9 mouse cellular contexts compared by ENCODE assay signal in genomic region chr3:53210691-53211526, GRCm38 (mm10).
DNase-seq lines count a peak whose midpoint lies in the region; ATAC-seq lines count a peak whose summit lies in the region.
"Had no signal": no experiment of that assay in that cellular context is flagged by ENCODE, and none has a peak within 500 bp of the region (broad histone marks: within the 10 kb centered on the region; RNA-seq: fewer than 3 reads in every experiment).

No protein-coding gene starts in this region.

- H3K4me2 ChIP-seq in kidney, embryonic 16.5 days (replicated peaks; ENCODE audit: low read depth, low read length): no peak overlapping the region
- no peak overlapping the region for H3K4me2 ChIP-seq in stomach, embryonic 15.5 days
- H3K4me2 ChIP-seq: limb, embryonic 13.5 days had no signal

- DNase-seq in cerebellum, adult 18-20 months: peak; percentile 48 to 60
- DNase-seq in cerebellum, adult 8-10 months: no peak
- peak; percentile 76 for DNase-seq in NIH3T3 (ENCODE audit: low read depth)
- DNase-seq in gastrocnemius, postnatal 25 days: peak; percentile 70
- no peak for DNase-seq in layer of hippocampus, postnatal 36 days

- H3K36me3 ChIP-seq in kidney, embryonic 16.5 days (ENCODE audit: insufficient read depth, low read length): no peaks in the 10 kb centered on the region
- no peaks in the 10 kb centered on the region for H3K36me3 ChIP-seq in stomach, embryonic 15.5 days
- H3K36me3 ChIP-seq: limb, embryonic 13.5 days had no signal

- peaks cover 18% of the 10 kb centered on the region for H3K4me1 ChIP-seq in kidney, embryonic 16.5 days (ENCODE audit: insufficient read depth, low read length)
- H3K4me1 ChIP-seq in stomach, embryonic 15.5 days: 0 out of 2 replicates have a peak, but pooled peaks cover 3% of the 10 kb centered on the region

- H3K9ac ChIP-seq in kidney, embryonic 16.5 days (replicated peaks; ENCODE audit: low read length): no peak overlapping the region; the same call in 1 of the 2 replicates
- H3K9ac ChIP-seq in stomach, embryonic 15.5 days: no peak overlapping the region
- H3K9ac ChIP-seq: limb, embryonic 13.5 days had no signal

- H3K9me3 ChIP-seq in kidney, embryonic 16.5 days (ENCODE audit: low read length): no peaks in the 10 kb centered on the region
- H3K9me3 ChIP-seq in stomach, embryonic 15.5 days: no peaks in the 10 kb centered on the region
- H3K9me3 ChIP-seq: limb, embryonic 13.5 days had no signal

- H3K27ac ChIP-seq in kidney, embryonic 16.5 days (ENCODE audit: low read length): peak overlapping the region; percentile 32
- H3K27ac ChIP-seq in stomach, embryonic 15.5 days: peak overlapping the region; percentile 67
- H3K27ac ChIP-seq: limb, embryonic 13.5 days had no signal

- peak; percentile 78; the same call in 1 of the 2 replicates for ATAC-seq in kidney, embryonic 16.5 days (ENCODE audit: low FRiP score, low TSS enrichment)
- ATAC-seq in stomach, embryonic 15.5 days (ENCODE audit: insufficient read depth, low FRiP score, low read depth): no peak
- ATAC-seq in activated CD4-positive, CD25-positive, alpha-beta regulatory T cell, adult 4 months: no peak

- 38% methylated on average over 10 of the region's 10 CpGs for WGBS in kidney, embryonic 16.5 days
- 61% methylated on average over 10 of the region's 10 CpGs for WGBS in stomach, embryonic 15.5 days

- no peaks in the 10 kb centered on the region for H3K27me3 ChIP-seq in kidney, embryonic 16.5 days (ENCODE audit: insufficient read depth, low read length)
- no peaks in the 10 kb centered on the region for H3K27me3 ChIP-seq in stomach, embryonic 15.5 days (replicated peaks)
- H3K27me3 ChIP-seq: limb, embryonic 13.5 days had no signal

- H3K4me3 ChIP-seq in kidney, embryonic 16.5 days (ENCODE audit: low read length): no peak overlapping the region
- H3K4me3 ChIP-seq in stomach, embryonic 15.5 days (replicated peaks): no peak overlapping the region
- H3K4me3 ChIP-seq: limb, embryonic 13.5 days had no signal

Comparison
In these comparisons a context has a peak if more than half of its experiments do, and no peak if none do; other contexts are left out.
1. DNase-seq: peak in cerebellum, adult 18-20 months (2 of 2), NIH3T3 (single experiment) and gastrocnemius, postnatal 25 days (single experiment); none in cerebellum, adult 8-10 months (single experiment) and layer of hippocampus, postnatal 36 days (0 of 2).